Comparison of ENCODE assay signal across 30 mouse cellular contexts in genomic region chr6:50054233-50054632, GRCm38 (mm10). TPM values are rescaled to one million over a fixed set of nuclear protein-coding genes. Genes with fewer than 3 reads are reported as not detected.
DNase-seq lines count a peak whose midpoint lies in the region; ATAC-seq lines count a peak whose summit lies in the region.
"Had no signal": no experiment of that assay in that cellular context is flagged by ENCODE, and none has a peak within 500 bp of the region (broad histone marks: within the 10 kb centered on the region; RNA-seq: fewer than 3 reads in every experiment).

No protein-coding gene starts in this region.

- H3K9ac ChIP-seq in kidney, embryonic 15.5 days: no peak overlapping the region
- no peak overlapping the region for H3K9ac ChIP-seq in forebrain, embryonic 12.5 days
- H3K9ac ChIP-seq in forebrain, embryonic 16.5 days (replicated peaks; ENCODE audit: low read depth, low read length): no peak overlapping the region
- no peak overlapping the region for H3K9ac ChIP-seq in neural tube, embryonic 15.5 days (replicated peaks)
- H3K9ac ChIP-seq: embryonic facial prominence, embryonic 15.5 days; heart, embryonic 12.5 days; hindbrain, embryonic 14.5 days; limb, embryonic 12.5 days; liver, embryonic 15.5 days; lung, embryonic 14.5 days; stomach, embryonic 15.5 days had no signal

- 71% methylated on average over 13 of the region's 13 CpGs for WGBS in kidney, embryonic 15.5 days
- WGBS in forebrain, embryonic 12.5 days: 50% methylated on average over 13 of the region's 13 CpGs
- WGBS in forebrain, embryonic 16.5 days: 51% methylated on average over 13 of the region's 13 CpGs
- WGBS in neural tube, embryonic 15.5 days: 63% methylated on average over 13 of the region's 13 CpGs

- no peaks in the 10 kb centered on the region for H3K36me3 ChIP-seq in kidney, embryonic 15.5 days
- no peaks in the 10 kb centered on the region for H3K36me3 ChIP-seq in forebrain, embryonic 12.5 days (replicated peaks)
- H3K36me3 ChIP-seq in forebrain, embryonic 16.5 days (ENCODE audit: control insufficient read depth, insufficient read depth): no peaks in the 10 kb centered on the region
- no peaks in the 10 kb centered on the region for H3K36me3 ChIP-seq in neural tube, embryonic 15.5 days
- H3K36me3 ChIP-seq: embryonic facial prominence, embryonic 10.5 days; embryonic facial prominence, embryonic 15.5 days; heart, embryonic 12.5 days; limb, embryonic 12.5 days; liver, embryonic 15.5 days; stomach, embryonic 15.5 days had no signal

- H3K4me3 ChIP-seq in kidney, embryonic 15.5 days (replicated peaks): no peak overlapping the region
- H3K4me3 ChIP-seq in forebrain, embryonic 12.5 days (replicated peaks): no peak overlapping the region
- no peak overlapping the region for H3K4me3 ChIP-seq in forebrain, embryonic 16.5 days (replicated peaks; ENCODE audit: low read length)
- no peak overlapping the region for H3K4me3 ChIP-seq in neural tube, embryonic 15.5 days (replicated peaks)
- H3K4me3 ChIP-seq: embryonic facial prominence, embryonic 10.5 days; embryonic facial prominence, embryonic 15.5 days; gastrocnemius, adult 2 months; heart, adult 2 months; heart, embryonic 12.5 days; limb, embryonic 12.5 days; liver, embryonic 15.5 days; stomach, embryonic 15.5 days had no signal

- no peaks in the 10 kb centered on the region for H3K4me1 ChIP-seq in kidney, embryonic 15.5 days
- peaks cover 7% of the 10 kb centered on the region for H3K4me1 ChIP-seq in forebrain, embryonic 12.5 days
- H3K4me1 ChIP-seq in forebrain, embryonic 16.5 days (replicated peaks; ENCODE audit: control insufficient read depth, insufficient read depth, low read length): 0 out of 2 replicates have a peak, but pooled peaks cover 4% of the 10 kb centered on the region
- H3K4me1 ChIP-seq in neural tube, embryonic 15.5 days: peaks cover 10% of the 10 kb centered on the region; the same call in 1 of the 2 replicates
- H3K4me1 ChIP-seq: embryonic facial prominence, embryonic 10.5 days; heart, embryonic 12.5 days; liver, embryonic 15.5 days; stomach, embryonic 15.5 days had no signal

- H3K4me2 ChIP-seq in kidney, embryonic 15.5 days: 0 out of 2 replicates have a peak overlapping the region, but pooled peaks have one; percentile 12
- H3K4me2 ChIP-seq in forebrain, embryonic 12.5 days: peak overlapping the region; percentile 22
- H3K4me2 ChIP-seq in forebrain, embryonic 16.5 days (ENCODE audit: low read length): peak overlapping the region; percentile 16; the same call in 1 of the 2 replicates
- peak overlapping the region; percentile 32 for H3K4me2 ChIP-seq in neural tube, embryonic 15.5 days
- H3K4me2 ChIP-seq: embryonic facial prominence, embryonic 15.5 days; heart, embryonic 12.5 days; hindbrain, embryonic 14.5 days; limb, embryonic 12.5 days; liver, embryonic 15.5 days; lung, embryonic 14.5 days; stomach, embryonic 15.5 days had no signal

- no peaks in the 10 kb centered on the region for H3K27me3 ChIP-seq in kidney, embryonic 15.5 days
- H3K27me3 ChIP-seq in forebrain, embryonic 12.5 days: no peaks in the 10 kb centered on the region
- no peaks in the 10 kb centered on the region for H3K27me3 ChIP-seq in forebrain, embryonic 16.5 days (replicated peaks; ENCODE audit: control insufficient read depth, insufficient read depth, low read length)
- H3K27me3 ChIP-seq in neural tube, embryonic 15.5 days (replicated peaks): no peaks in the 10 kb centered on the region
- H3K27me3 ChIP-seq: embryonic facial prominence, embryonic 15.5 days; heart, embryonic 12.5 days; liver, embryonic 15.5 days; stomach, embryonic 15.5 days had no signal

- no peaks in the 10 kb centered on the region for H3K9me3 ChIP-seq in kidney, embryonic 15.5 days (replicated peaks)
- no peaks in the 10 kb centered on the region for H3K9me3 ChIP-seq in forebrain, embryonic 12.5 days
- H3K9me3 ChIP-seq in forebrain, embryonic 16.5 days (ENCODE audit: control insufficient read depth, low read length): no peaks in the 10 kb centered on the region
- no peaks in the 10 kb centered on the region for H3K9me3 ChIP-seq in neural tube, embryonic 15.5 days (replicated peaks)
- H3K9me3 ChIP-seq: embryonic facial prominence, embryonic 10.5 days; embryonic facial prominence, embryonic 15.5 days; heart, embryonic 12.5 days; limb, embryonic 12.5 days; liver, embryonic 15.5 days; stomach, embryonic 15.5 days had no signal

- H3K27ac ChIP-seq in kidney, embryonic 15.5 days: no peak overlapping the region
- no peak overlapping the region for H3K27ac ChIP-seq in forebrain, embryonic 12.5 days
- H3K27ac ChIP-seq in forebrain, embryonic 16.5 days (ENCODE audit: low read length): no peak overlapping the region
- H3K27ac ChIP-seq in neural tube, embryonic 15.5 days (replicated peaks): no peak overlapping the region
- H3K27ac ChIP-seq: embryonic facial prominence, embryonic 10.5 days; embryonic facial prominence, embryonic 15.5 days; gastrocnemius, adult 2 months; heart, adult 2 months; hindbrain, embryonic 14.5 days; limb, embryonic 12.5 days; liver, embryonic 15.5 days; stomach, embryonic 15.5 days had no signal

- no peak for ATAC-seq in kidney, embryonic 15.5 days (replicated peaks; ENCODE audit: low FRiP score)
- ATAC-seq in forebrain, embryonic 12.5 days (ENCODE audit: low FRiP score): no peak
- no peak for ATAC-seq in forebrain, embryonic 16.5 days
- no peak for ATAC-seq in neural tube, embryonic 15.5 days (ENCODE audit: low FRiP score)

- no peak for DNase-seq in kidney, adult 18-20 months
- DNase-seq in urinary bladder, adult 2 months (ENCODE audit: low spot score): no peak
- DNase-seq in MN1 (ENCODE audit: low spot score): no peak
- DNase-seq: adrenal gland, postnatal 25 days; cerebellum, adult 2 months; cerebellum, postnatal 14 days; gastrocnemius, adult 2 months; gastrocnemius, postnatal 36 days; heart, adult 2 months; kidney, adult 2 months; kidney, postnatal 14 days; layer of hippocampus, adult 9-11 months; lung, embryonic 14.5 days; lung, postnatal 14 days; midbrain, embryonic 14.5 days; retina, postnatal 1 day; right cerebral cortex, postnatal 25 days; thymus, adult 18-20 months; thymus, postnatal 25 days had no signal

RNA-seq across cellular contexts. Expression of gene Mpp6, which starts 55.8 kb away (rescaled TPM):
- 98.9 and 104 TPM in 2 replicates for polyA plus RNA-seq in kidney, embryonic 15.5 days (2015; fragmentation: Nextera tagmentation; extraction: Ambion mirVana)
- polyA plus RNA-seq in forebrain, embryonic 12.5 days (2016; fragmentation: Nextera tagmentation; extraction: Ambion mirVana): 76.1 and 83.6 TPM in 2 replicates
- polyA plus RNA-seq in forebrain, embryonic 16.5 days (2015; fragmentation: Nextera tagmentation; extraction: Ambion mirVana): 77.5 and 84.3 TPM in 2 replicates
- 66.3 and 72.0 TPM in 2 replicates for polyA plus RNA-seq in neural tube, embryonic 15.5 days (2015; fragmentation: Nextera tagmentation; extraction: Ambion mirVana)
- polyA plus RNA-seq in urinary bladder, adult 2 months (2012; rRNA removed): 43.9 and 47.8 TPM in 2 replicates
